Mouse (Mus musculus): Measurements from ENCODE around the gene Hmox2. TPM values are rescaled to one million over a fixed set of nuclear protein-coding genes. Genes with fewer than 3 reads are reported as not detected.
A peak's percentile ranks its signal among the peaks of the same experiment; 100 is the strongest.
"Not testable (repeated sequence)": the region's sequence is repeated elsewhere in the genome, so short reads cannot be mapped to it uniquely, and the experiment has no call there.

The Hmox2 gene
- polyA plus RNA-seq, 1 experiment from 2014 or later: 81.5 TPM

DNA sequence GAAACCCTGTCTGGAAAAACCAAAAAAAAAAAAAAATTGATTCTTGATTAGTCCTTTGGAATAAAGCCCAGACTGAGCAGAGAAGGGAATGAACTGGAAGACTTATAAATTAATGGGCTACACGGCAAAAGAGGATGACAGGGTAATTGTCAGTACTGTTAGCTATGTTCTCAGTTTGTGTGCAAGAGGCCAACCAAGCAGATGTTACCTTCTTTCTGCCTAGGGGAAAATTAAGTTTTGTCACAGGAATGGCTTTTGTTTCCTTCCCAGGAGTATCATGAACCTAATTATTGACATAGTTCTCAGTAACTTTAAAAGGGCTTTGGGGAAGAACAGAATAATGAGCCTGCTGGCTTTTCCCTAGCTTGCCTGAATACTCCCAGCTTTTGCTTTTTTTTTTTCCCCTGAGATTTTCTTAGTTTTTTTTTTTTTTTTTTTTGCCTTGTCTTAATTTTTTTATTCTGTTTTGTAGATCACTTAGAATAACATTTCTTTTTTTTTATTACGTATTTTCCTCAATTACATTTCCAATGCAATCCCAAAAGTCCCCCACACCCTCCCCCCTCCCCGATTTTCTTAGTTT, 4.7 kb downstream of the Hmox2 start:
- H3K36me3 ChIP-seq (replicated peaks): peaks cover 22% of the 10 kb centered on the region
- peaks cover 16% of the 10 kb centered on the region for H3K4me1 ChIP-seq
- no peak overlapping the region for H3K27ac ChIP-seq
- H3K27me3 ChIP-seq (ENCODE audit: poor library complexity, severe bottlenecking): no peaks in the 10 kb centered on the region
- H3K9me3 ChIP-seq: no peaks in the 10 kb centered on the region
- no peak for DNase-seq (ENCODE audit: extremely low spot score, low spot score)
- 92% methylated on average over 3 of the region's 3 CpGs for WGBS
- H3K4me3 ChIP-seq: no peak overlapping the region

DNA sequence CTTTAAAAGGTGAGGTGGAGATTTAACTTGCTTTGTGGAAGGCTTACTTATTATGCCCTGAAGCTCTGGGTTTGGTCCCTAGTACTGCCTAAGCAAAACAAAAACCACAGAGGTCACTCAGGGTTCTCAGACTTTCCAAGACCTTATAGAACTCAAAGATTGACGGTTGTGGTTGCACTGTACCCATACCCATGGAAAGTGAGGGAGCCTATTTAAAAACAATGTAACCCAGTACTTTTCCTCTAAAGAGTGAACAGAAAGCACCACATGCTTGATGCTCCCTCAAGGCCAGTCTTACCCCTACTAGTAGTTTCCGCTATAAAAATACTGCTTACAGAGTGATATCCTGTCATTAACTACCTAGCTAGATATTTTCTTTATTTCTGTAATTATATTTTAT, 10.1 kb downstream of the Hmox2 start:
- Histone ChIP-seq H3K27ac (no peak overlapping the region), H3K36me3 (replicated peaks) (peaks cover 24% of the 10 kb centered on the region), H3K9me3 (no peaks in the 10 kb centered on the region), H3K27me3 (ENCODE audit: poor library complexity, severe bottlenecking) (no peaks in the 10 kb centered on the region), H3K4me3 (no peak overlapping the region), H3K4me1 (no peaks in the 10 kb centered on the region)
- DNase-seq (ENCODE audit: extremely low spot score, low spot score): no peak
- 91% methylated on average over 2 of the region's 2 CpGs for WGBS

DNA sequence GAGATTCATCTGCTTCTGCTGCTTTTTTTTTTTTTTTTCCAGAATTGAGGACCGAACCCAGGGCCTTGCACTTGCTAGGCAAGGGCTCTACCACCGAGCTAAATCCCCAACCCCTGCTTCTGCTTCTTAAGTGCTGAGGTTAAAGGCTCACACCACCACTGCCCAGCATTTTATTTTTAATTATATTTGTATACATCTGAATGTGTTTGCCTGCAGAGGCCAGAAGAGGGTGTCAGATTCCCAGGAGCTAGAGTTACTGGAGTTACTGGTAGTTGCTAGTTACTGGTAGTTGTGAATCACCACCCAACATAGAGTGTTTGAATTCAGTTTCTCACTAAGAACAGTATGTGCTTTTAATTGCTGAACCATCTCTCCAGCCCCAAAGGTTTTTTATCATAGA, 13.8 kb downstream of the Hmox2 start:
- WGBS: 83% methylated on average over 2 of the region's 2 CpGs
- Histone ChIP-seq H3K4me1 (no peaks in the 10 kb centered on the region), H3K4me3 (no peak overlapping the region), H3K27me3 (ENCODE audit: poor library complexity, severe bottlenecking) (no peaks in the 10 kb centered on the region), H3K9me3 (peaks cover 8% of the 10 kb centered on the region), H3K27ac (no peak overlapping the region), H3K36me3 (replicated peaks) (peaks cover 33% of the 10 kb centered on the region)
- no peak for DNase-seq (ENCODE audit: extremely low spot score, low spot score)

DNA sequence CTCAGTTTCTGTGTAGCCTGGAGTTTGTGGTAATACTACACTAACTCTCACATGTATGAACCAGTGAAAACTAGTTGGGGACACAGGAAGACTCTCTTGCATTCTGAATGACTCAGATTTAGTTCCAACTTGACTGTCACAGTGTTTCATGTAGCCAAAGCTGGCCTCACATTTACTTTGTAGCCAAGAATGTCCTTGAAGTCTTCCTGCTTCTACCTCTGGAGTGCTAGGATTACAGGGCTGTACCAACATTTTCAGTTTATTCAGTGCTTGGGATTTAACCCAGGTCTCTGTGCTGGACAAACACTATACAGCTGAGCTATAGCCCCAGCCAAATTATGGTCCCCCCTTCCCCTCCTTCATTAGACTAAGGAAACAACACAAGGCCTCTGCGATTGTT, 16.0 kb downstream of the Hmox2 start:
- H3K27ac ChIP-seq: no peak overlapping the region
- H3K36me3 ChIP-seq (replicated peaks): peaks cover 25% of the 10 kb centered on the region
- DNase-seq (ENCODE audit: extremely low spot score, low spot score): no peak
- 95% methylated on average over 1 of the region's 1 CpGs for WGBS
- H3K27me3 ChIP-seq (ENCODE audit: poor library complexity, severe bottlenecking): no peaks in the 10 kb centered on the region
- H3K4me3 ChIP-seq: no peak overlapping the region
- H3K9me3 ChIP-seq: peaks cover 8% of the 10 kb centered on the region
- H3K4me1 ChIP-seq: no peaks in the 10 kb centered on the region

DNA sequence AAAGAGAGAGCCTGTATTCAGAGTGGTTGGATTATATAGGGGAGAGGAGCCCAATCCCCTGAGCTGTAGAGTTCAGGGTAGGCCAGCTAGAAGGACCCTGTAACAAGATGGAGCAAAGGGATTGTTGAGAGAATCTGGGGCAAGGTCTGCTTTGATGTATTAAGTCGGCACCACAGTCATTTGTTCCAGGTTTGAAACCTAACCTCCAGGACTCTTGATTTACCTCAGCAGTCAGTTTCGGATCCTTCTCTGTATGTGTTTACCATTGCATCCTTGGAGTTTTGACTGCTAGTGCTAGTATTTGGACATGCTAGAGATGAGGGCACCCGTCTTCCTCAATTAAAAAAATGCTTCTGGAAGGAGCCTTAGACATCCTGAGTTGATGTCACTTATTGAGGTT, 26.0 kb downstream of the Hmox2 start:
- Histone ChIP-seq H3K4me3 (no peak overlapping the region), H3K36me3 (replicated peaks) (peaks cover 11% of the 10 kb centered on the region), H3K27ac (no peak overlapping the region), H3K9me3 (peaks cover 3% of the 10 kb centered on the region; the same call in 1 of the 2 replicates), H3K4me1 (peaks cover 3% of the 10 kb centered on the region; the same call in 1 of the 2 replicates), H3K27me3 (ENCODE audit: poor library complexity, severe bottlenecking) (no peaks in the 10 kb centered on the region)
- 93% methylated on average over 3 of the region's 3 CpGs for WGBS
- no peak for DNase-seq (ENCODE audit: extremely low spot score, low spot score)

DNA sequence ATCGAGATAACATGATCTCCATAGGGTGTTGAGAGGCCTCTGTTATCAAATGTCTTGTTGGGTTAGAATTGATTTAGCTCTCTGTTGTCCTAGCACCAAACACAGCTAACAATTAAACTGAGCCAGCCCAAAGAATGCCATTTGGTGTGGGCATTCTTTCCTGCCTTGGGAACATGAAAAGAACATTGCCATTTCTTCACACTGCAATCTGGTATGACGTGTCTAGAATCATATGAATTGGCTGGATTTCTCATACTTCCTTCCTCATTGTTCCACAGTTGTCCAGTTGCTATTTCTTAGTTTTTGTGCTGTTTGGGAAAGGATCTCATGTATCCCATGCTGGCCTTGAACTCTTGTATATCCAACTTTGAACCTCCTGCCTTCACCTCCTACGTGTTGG, 27.9 kb downstream of the Hmox2 start:
- DNase-seq (ENCODE audit: extremely low spot score, low spot score): no peak
- 93% methylated on average over 3 of the region's 3 CpGs for WGBS

DNA sequence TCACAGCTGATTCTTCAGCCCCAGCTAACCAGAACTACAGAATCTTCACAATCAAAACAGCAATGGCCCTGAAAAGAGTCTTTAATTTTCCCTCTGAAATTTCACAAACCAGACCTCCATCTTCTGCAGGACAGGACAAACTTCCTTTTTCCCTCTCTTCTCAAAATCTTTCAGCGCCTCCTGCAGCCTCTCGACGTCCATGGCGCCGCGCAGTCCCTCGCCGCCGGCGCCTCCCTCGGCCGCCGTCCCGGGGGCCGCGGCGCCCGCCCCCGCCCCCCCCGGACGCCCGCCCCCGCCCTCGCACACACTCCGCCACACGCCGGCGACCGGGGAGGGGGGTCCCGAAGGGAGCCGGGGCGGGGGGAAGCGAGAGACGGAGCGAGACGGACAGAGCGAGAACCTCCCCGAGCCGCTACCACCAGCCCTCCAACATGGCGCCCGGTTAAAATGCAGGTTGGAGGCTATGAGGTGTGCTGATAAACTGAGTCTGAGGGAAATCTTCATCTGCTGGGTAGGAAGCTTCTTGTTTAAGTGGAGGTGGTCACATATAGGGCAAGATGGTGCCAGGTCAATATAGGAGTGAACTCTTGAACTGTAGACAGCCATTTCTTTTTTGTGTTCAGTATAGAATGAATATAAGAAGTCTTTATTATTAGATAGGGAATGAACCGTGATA, 30.6 kb downstream of the Hmox2 start:
- not testable (repeated sequence) for H3K36me3 ChIP-seq (replicated peaks); H3K9me3 ChIP-seq; H3K4me1 ChIP-seq; H3K27me3 ChIP-seq (ENCODE audit: poor library complexity, severe bottlenecking); DNase-seq (ENCODE audit: extremely low spot score, low spot score)
- 3% methylated on average over 42 of the region's 42 CpGs for WGBS
- Histone ChIP-seq H3K27ac (peak overlapping the region; percentile 81), H3K4me3 (peak overlapping the region; percentile 51)

More for the DNA sequence above, 27.9 kb downstream of the Hmox2 start:
- H3K9me3 ChIP-seq: peaks cover 3% of the 10 kb centered on the region; the same call in 1 of the 2 replicates
- H3K27ac ChIP-seq: no peak overlapping the region
- H3K27me3 ChIP-seq (ENCODE audit: poor library complexity, severe bottlenecking): no peaks in the 10 kb centered on the region
- H3K4me1 ChIP-seq: peaks cover 6% of the 10 kb centered on the region; the same call in 1 of the 2 replicates
- no peak overlapping the region for H3K4me3 ChIP-seq
- peaks cover 11% of the 10 kb centered on the region for H3K36me3 ChIP-seq (replicated peaks)

DNA sequence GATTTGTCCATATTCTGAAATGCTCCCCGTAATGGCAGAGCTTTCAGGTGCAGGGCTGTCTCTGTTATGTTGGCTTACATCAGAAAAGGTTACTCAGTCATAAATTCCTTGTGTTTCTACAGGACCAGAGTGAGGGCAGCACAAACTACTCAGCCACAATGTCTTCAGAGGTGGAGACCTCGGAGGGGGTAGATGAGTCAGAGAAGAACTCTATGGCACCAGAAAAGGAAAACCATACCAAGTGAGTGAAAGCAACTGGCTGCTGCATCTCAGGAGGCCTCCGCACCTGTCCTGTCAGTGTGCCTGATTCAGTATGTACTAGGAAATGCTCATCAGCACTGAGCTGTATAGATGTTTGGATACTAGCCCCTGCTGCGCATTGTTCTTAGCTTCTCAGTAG, 36.3 kb downstream of the Hmox2 start:
- 95% methylated on average over 4 of the region's 4 CpGs for WGBS
- Histone ChIP-seq H3K27me3 (ENCODE audit: poor library complexity, severe bottlenecking) (no peaks in the 10 kb centered on the region), H3K4me1 (0 out of 2 replicates have a peak, but pooled peaks cover under 1% of the 10 kb centered on the region), H3K4me3 (no peak overlapping the region), H3K9me3 (no peaks in the 10 kb centered on the region), H3K27ac (no peak overlapping the region), H3K36me3 (replicated peaks) (peaks cover 45% of the 10 kb centered on the region)
- DNase-seq (ENCODE audit: extremely low spot score, low spot score): no peak

DNA sequence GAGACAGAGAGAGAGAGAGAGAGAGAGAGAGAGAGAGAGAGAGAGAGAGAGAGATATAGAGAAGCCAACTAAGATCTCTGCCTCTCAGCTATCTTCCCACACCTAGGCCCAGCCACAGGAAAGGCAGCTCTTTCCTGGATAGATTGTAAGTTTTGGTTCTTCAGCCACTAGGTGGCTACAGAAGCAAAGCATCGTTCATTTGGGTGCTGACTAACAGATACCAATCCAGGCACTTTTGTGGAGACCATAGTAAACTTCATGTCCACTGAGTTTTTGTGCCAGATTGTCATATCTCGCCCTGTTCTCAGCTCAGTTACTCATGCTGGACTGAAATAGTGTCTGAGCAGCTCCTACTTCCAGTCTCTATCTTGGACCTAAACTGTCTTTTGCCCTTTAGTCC, 37.1 kb downstream of the Hmox2 start:
- Histone ChIP-seq H3K27me3 (ENCODE audit: poor library complexity, severe bottlenecking) (no peaks in the 10 kb centered on the region), H3K4me3 (no peak overlapping the region), H3K4me1 (no peaks in the 10 kb centered on the region), H3K36me3 (replicated peaks) (peaks cover 53% of the 10 kb centered on the region), H3K9me3 (no peaks in the 10 kb centered on the region), H3K27ac (no peak overlapping the region)
- no peak for DNase-seq (ENCODE audit: extremely low spot score, low spot score)
- WGBS: 46% methylated on average over 2 of the region's 2 CpGs

DNA sequence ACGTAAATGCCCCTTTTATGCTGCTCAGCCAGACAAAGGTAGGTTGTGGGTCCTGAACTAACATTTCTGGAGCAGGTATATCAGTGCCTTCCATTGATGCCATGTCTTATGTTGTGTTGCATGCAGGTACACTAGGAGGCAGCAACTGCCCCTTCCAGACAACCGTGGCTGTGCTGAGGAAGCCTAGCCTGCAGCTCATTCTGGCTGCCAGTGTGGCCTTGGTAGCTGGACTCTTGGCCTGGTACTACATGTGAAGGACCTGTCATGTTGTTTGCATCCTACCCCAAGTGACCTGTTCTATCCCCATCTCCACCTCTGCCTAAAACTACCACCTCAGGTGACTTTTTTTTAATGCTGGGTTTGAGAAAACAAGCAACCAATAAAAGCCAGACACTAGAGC, 39.7 kb downstream of the Hmox2 start:
- no peak for DNase-seq (ENCODE audit: extremely low spot score, low spot score)
- H3K4me3 ChIP-seq: no peak overlapping the region
- H3K27me3 ChIP-seq (ENCODE audit: poor library complexity, severe bottlenecking): no peaks in the 10 kb centered on the region
- no peaks in the 10 kb centered on the region for H3K9me3 ChIP-seq
- no peaks in the 10 kb centered on the region for H3K4me1 ChIP-seq
- 87% methylated on average over 2 of the region's 2 CpGs for WGBS
- peaks cover 78% of the 10 kb centered on the region for H3K36me3 ChIP-seq (replicated peaks)
- H3K27ac ChIP-seq: no peak overlapping the region

DNA sequence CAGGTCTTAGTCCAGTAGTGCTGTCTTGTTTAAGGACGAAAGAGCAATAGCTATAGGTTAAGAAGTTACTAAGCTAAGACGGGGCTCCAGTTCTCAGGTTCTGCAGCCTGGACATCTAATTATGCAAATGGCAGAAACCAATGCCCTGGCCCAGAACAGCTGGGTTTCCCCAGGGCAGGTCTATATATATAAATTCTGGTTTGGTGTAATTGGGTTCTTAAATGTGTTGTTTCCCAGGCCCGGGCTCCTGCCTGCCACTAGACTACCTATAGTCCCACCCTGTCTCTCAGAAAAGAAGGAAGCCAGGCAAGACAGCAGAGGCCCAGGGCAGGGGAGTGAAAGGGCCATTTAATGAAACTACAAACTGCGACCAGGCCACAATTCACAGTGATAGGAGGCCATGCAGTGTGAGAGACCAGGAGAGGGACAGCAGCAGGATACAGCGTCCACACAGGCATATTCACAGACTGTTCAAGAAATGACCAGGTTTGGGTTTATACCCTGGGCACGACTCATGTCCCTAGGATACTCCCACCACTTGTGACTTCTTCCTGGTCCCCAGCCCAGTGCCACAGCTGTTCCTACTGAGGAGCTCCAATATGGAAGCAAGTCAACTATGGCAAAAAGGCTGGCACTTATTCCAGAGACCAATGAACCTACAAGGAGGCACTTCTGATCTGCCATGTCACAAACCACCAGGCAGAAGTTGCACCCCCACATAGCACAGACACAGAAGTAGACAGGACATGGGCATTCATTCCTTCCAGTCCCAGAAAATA, 41.0 kb downstream of the Hmox2 start:
- no peaks in the 10 kb centered on the region for H3K4me1 ChIP-seq
- no peak overlapping the region for H3K4me3 ChIP-seq
- H3K27me3 ChIP-seq (ENCODE audit: poor library complexity, severe bottlenecking): no peaks in the 10 kb centered on the region
- DNase-seq (ENCODE audit: extremely low spot score, low spot score): no peak
- WGBS: 90% methylated on average over 6 of the region's 6 CpGs
- H3K27ac ChIP-seq: no peak overlapping the region
- H3K36me3 ChIP-seq (replicated peaks): peaks cover 79% of the 10 kb centered on the region
- no peaks in the 10 kb centered on the region for H3K9me3 ChIP-seq

DNA sequence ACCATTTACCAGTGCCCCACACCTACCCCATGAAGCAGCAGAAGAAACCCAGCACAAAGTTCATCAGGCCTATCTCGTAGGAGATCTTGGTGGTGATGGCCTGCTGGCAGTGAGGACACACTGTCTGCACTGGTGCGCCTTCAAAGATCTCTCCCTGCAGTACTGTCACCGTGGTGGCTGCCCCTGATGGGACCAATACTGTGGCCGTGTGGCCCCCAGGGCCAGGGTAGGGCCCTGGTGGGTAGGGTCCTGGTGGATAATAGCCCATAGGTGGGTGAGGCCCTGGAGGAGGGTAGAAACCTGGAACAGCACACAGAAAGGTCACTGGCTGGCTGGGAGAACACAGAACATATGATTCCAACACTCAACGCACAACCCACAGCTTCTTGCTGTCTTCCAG, 42.6 kb downstream of the Hmox2 start:
- Histone ChIP-seq H3K27ac (no peak overlapping the region), H3K4me3 (no peak overlapping the region), H3K36me3 (replicated peaks) (peaks cover 81% of the 10 kb centered on the region), H3K9me3 (no peaks in the 10 kb centered on the region), H3K27me3 (ENCODE audit: poor library complexity, severe bottlenecking) (no peaks in the 10 kb centered on the region), H3K4me1 (no peaks in the 10 kb centered on the region)
- DNase-seq (ENCODE audit: extremely low spot score, low spot score): no peak
- 91% methylated on average over 5 of the region's 5 CpGs for WGBS
